Mouse (Mus musculus): ENCODE measurements at regions not wholly inside any gene's neighbourhood (a gene's known extent, or its start where the extent isn't known, plus 50 kb on each side); places are given as distances from the start of the nearest gene placed in this dataset.

DNA sequence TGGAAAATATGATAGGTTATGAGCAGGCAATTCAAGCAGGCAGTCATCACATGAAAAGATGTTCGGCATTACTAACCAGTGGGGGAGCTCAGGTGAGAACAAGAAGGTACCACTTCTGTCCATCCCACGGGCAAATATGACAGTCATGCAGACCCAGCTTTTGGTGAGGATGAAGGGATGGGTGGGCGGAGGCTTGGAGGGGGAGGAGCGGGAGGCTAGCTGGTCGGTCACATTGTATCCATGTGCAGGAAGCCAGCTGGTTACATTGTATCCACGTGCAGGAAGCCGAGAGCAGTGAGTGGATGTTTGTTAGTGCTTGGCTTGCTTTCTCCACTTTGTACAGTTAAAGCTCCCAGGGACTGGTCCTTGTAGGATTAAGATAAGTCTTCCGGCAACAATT, 196.9 kb downstream of the Plpp3 start:
- Histone ChIP-seq H3K4me1 (ENCODE audit: control insufficient read depth in 1 of 2, insufficient read depth in 2 of 2, low read length in 2 of 2) (no peaks in the 10 kb centered on the region), H3K9me3 (replicated peaks; ENCODE audit: insufficient read depth, low read length) (no peaks in the 10 kb centered on the region), H3K27ac (ENCODE audit: control insufficient read depth, low read depth, low read length) (no peak overlapping the region), H3K36me3 (ENCODE audit: control insufficient read depth in 1 of 2, insufficient read depth in 2 of 2, low read length in 2 of 2) (no peaks in the 10 kb centered on the region), H3K79me2 (ENCODE audit: control insufficient read depth, insufficient read depth, low read length, poor library complexity) (no peaks in the 10 kb centered on the region), H3K27me3 (ENCODE audit: control insufficient read depth in 1 of 2, insufficient read depth in 2 of 2, low read length in 2 of 2) (no peaks in the 10 kb centered on the region), H3K9ac (ENCODE audit: control insufficient read depth, low read depth, low read length, poor library complexity, severe bottlenecking) (no peak overlapping the region), H3K4me3 (ENCODE audit: control insufficient read depth in 1 of 2, insufficient read depth in 1 of 2, low read depth in 2 of 2, low read length in 2 of 2) (no peak overlapping the region)
- no peak for DNase-seq (ENCODE audit: low read depth, low spot score)
- no peak for TF ChIP-seq RAD21 (IDR thresholded peaks at IDR 0.05; ENCODE audit: low read depth, low read length)
- TF ChIP-seq CHD2 (IDR thresholded peaks at IDR 0.05; ENCODE audit: low read length) = no peak
- no peak for TF ChIP-seq USF1 (IDR thresholded peaks at IDR 0.05; ENCODE audit: low read depth, low read length)

DNA sequence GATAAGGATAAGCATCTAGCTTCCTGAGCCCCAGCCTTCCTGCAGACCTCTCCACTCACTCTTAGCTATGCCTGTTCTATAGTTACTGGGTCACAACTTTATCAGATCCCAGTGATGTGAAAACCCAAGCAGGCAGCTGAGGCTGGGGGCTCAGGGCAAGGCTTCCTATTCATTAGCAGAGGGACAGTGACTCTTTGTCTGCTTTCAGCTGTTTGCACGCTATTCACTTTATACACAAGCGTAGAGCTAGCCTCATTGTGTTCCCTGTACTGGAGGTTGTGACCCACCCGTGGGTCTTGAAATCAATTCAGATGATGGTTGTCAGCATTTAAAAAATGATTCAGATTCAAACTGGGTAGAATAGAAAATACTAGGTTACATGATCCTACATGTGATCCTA, 199.5 kb downstream of the Plpp3 start:
- no peak overlapping the region for H3K27ac ChIP-seq (ENCODE audit: control insufficient read depth, low read depth, low read length)
- no peaks in the 10 kb centered on the region for H3K79me2 ChIP-seq (ENCODE audit: control insufficient read depth, insufficient read depth, low read length, poor library complexity)
- no peaks in the 10 kb centered on the region for H3K9me3 ChIP-seq (replicated peaks; ENCODE audit: insufficient read depth, low read length)
- H3K27me3 ChIP-seq (ENCODE audit: control insufficient read depth in 1 of 2, insufficient read depth in 2 of 2, low read length in 2 of 2) = no peaks in the 10 kb centered on the region
- DNase-seq (ENCODE audit: low read depth, low spot score) = no peak
- no peaks in the 10 kb centered on the region for H3K4me1 ChIP-seq (ENCODE audit: control insufficient read depth in 1 of 2, insufficient read depth in 2 of 2, low read length in 2 of 2)
- no peak overlapping the region for H3K9ac ChIP-seq (ENCODE audit: control insufficient read depth, low read depth, low read length, poor library complexity, severe bottlenecking)
- no peak for TF ChIP-seq MAX (IDR thresholded peaks at IDR 0.05; ENCODE audit: low read length)
- no peak for TF ChIP-seq RCOR1 (IDR thresholded peaks at IDR 0.05; ENCODE audit: low read depth, low read length)
- no peak for TF ChIP-seq CHD1 (IDR thresholded peaks at IDR 0.05; ENCODE audit: low read depth, low read length)
- no peak for TF ChIP-seq ETS1 (IDR thresholded peaks at IDR 0.05; ENCODE audit: low read depth, low read length)
- TF ChIP-seq ELF1 (IDR thresholded peaks at IDR 0.05; ENCODE audit: low read depth, low read length) = no peak
- no peak for TF ChIP-seq ZMIZ1 (IDR thresholded peaks at IDR 0.05; ENCODE audit: low read depth, low read length)
- no peak for TF ChIP-seq MAZ (IDR thresholded peaks at IDR 0.05; ENCODE audit: low read depth, low read length)
- TF ChIP-seq ZC3H11A (IDR thresholded peaks at IDR 0.05; ENCODE audit: low read depth, low read length) = no peak
- TF ChIP-seq POLR2AphosphoS2 (IDR thresholded peaks at IDR 0.05; ENCODE audit: low read length) = no peak
- no peak for TF ChIP-seq TCF12 (IDR thresholded peaks at IDR 0.05; ENCODE audit: low read depth, low read length)
- TF ChIP-seq NRF1 (IDR thresholded peaks at IDR 0.05; ENCODE audit: insufficient read depth, low read depth, low read length, poor library complexity, severe bottlenecking) = no peak
- no peak for TF ChIP-seq USF2 (IDR thresholded peaks at IDR 0.05; ENCODE audit: borderline replicate concordance in 1 of 2, insufficient read depth in 1 of 2, low read depth in 1 of 2, low read length in 2 of 2)
- no peak overlapping the region for H3K4me3 ChIP-seq (ENCODE audit: control insufficient read depth in 1 of 2, insufficient read depth in 1 of 2, low read depth in 2 of 2, low read length in 2 of 2)
- H3K36me3 ChIP-seq (ENCODE audit: control insufficient read depth in 1 of 2, insufficient read depth in 2 of 2, low read length in 2 of 2) = no peaks in the 10 kb centered on the region

DNA sequence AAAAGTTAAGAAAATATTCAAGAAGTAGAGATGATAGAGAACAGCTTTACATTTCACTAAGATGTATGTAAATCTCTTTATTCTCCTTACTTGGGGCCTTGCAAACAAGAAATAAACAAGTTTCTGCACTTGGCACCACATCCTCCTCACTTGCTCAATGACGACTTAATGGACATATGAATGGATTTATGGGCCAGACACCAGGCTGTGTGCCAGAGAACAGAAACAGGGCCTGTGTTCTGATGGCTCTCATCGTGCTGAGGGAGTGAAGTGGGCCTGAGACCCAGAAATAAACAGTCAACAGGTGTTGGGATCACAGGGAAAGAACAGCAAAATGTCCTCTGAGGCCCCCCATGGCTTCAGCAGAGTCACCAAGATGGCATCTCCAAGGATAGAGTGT, 201.6 kb downstream of the Plpp3 start:
- no peaks in the 10 kb centered on the region for H3K27me3 ChIP-seq (ENCODE audit: control insufficient read depth in 1 of 2, insufficient read depth in 2 of 2, low read length in 2 of 2)
- TF ChIP-seq ZNF384 (IDR thresholded peaks at IDR 0.05; ENCODE audit: low read depth, low read length) = no peak
- TF ChIP-seq NRF1 (IDR thresholded peaks at IDR 0.05; ENCODE audit: insufficient read depth, low read depth, low read length, poor library complexity, severe bottlenecking) = no peak
- TF ChIP-seq USF2 (IDR thresholded peaks at IDR 0.05; ENCODE audit: borderline replicate concordance in 1 of 2, insufficient read depth in 1 of 2, low read depth in 1 of 2, low read length in 2 of 2) = no peak
- no peak for TF ChIP-seq NELFE (IDR thresholded peaks at IDR 0.05; ENCODE audit: low read depth, low read length)
- TF ChIP-seq HCFC1 (IDR thresholded peaks at IDR 0.05; ENCODE audit: low read depth, low read length) = no peak
- no peak for TF ChIP-seq CHD1 (IDR thresholded peaks at IDR 0.05; ENCODE audit: low read depth, low read length)
- TF ChIP-seq MYC (IDR thresholded peaks at IDR 0.05; ENCODE audit: low read depth, low read length) = no peak
- TF ChIP-seq UBTF (IDR thresholded peaks at IDR 0.05; ENCODE audit: borderline replicate concordance, insufficient read depth, low read depth, low read length) = no peak
- no peaks in the 10 kb centered on the region for H3K36me3 ChIP-seq (ENCODE audit: control insufficient read depth in 1 of 2, insufficient read depth in 2 of 2, low read length in 2 of 2)
- no peak overlapping the region for H3K4me3 ChIP-seq (ENCODE audit: control insufficient read depth in 1 of 2, insufficient read depth in 1 of 2, low read depth in 2 of 2, low read length in 2 of 2)
- no peak for DNase-seq (ENCODE audit: low read depth, low spot score)
- no peak overlapping the region for H3K27ac ChIP-seq (ENCODE audit: control insufficient read depth, low read depth, low read length)
- H3K9me3 ChIP-seq (replicated peaks; ENCODE audit: insufficient read depth, low read length) = no peaks in the 10 kb centered on the region
- no peak overlapping the region for H3K9ac ChIP-seq (ENCODE audit: control insufficient read depth, low read depth, low read length, poor library complexity, severe bottlenecking)
- no peaks in the 10 kb centered on the region for H3K4me1 ChIP-seq (ENCODE audit: control insufficient read depth in 1 of 2, insufficient read depth in 2 of 2, low read length in 2 of 2)
- no peaks in the 10 kb centered on the region for H3K79me2 ChIP-seq (ENCODE audit: control insufficient read depth, insufficient read depth, low read length, poor library complexity)
